20 mouse cellular contexts compared by ENCODE assay signal in genomic region chr7:125038840-125039239, GRCm38 (mm10).
DNase-seq lines count a peak whose midpoint lies in the region; ATAC-seq and TF ChIP-seq lines count a peak whose summit lies in the region.
"Had no signal": no experiment of that assay in that cellular context is flagged by ENCODE, and none has a peak within 500 bp of the region (broad histone marks: within the 10 kb centered on the region; RNA-seq: fewer than 3 reads in every experiment).

No protein-coding gene starts in this region.

- no peaks in the 10 kb centered on the region for H3K9me3 ChIP-seq in hindbrain, embryonic 10.5 days
- no peaks in the 10 kb centered on the region for H3K9me3 ChIP-seq in hindbrain, embryonic 14.5 days (ENCODE audit: control insufficient read depth, low read length)
- H3K9me3 ChIP-seq in hindbrain, embryonic 15.5 days: no peaks in the 10 kb centered on the region
- no peaks in the 10 kb centered on the region for H3K9me3 ChIP-seq in intestine, embryonic 16.5 days (ENCODE audit: control insufficient read depth, low read length)
- H3K9me3 ChIP-seq: embryonic facial prominence, embryonic 15.5 days; heart, embryonic 10.5 days; liver, embryonic 15.5 days had no signal

- no peak for ATAC-seq in hindbrain, embryonic 14.5 days (ENCODE audit: low FRiP score)
- 0 out of 2 replicates have a peak, but pooled peaks have one; percentile 33 for ATAC-seq in hindbrain, embryonic 15.5 days (ENCODE audit: low FRiP score, low read depth)
- no peak for ATAC-seq in intestine, embryonic 16.5 days
- ATAC-seq: forebrain, embryonic 16.5 days had no signal

- no peak overlapping the region for H3K4me2 ChIP-seq in hindbrain, embryonic 14.5 days (replicated peaks)
- H3K4me2 ChIP-seq in hindbrain, embryonic 15.5 days: no peak overlapping the region
- H3K4me2 ChIP-seq in intestine, embryonic 16.5 days (ENCODE audit: low read depth, low read length): no peak overlapping the region
- H3K4me2 ChIP-seq: embryonic facial prominence, embryonic 15.5 days; limb, embryonic 12.5 days; liver, embryonic 15.5 days had no signal

- TF ChIP-seq POLR2A in brain, embryonic 14.5 days (IDR thresholded peaks at IDR 0.05; ENCODE audit: borderline replicate concordance, extremely low read depth, insufficient read depth, insufficient read length, poor library complexity, severe bottlenecking): no peak

- peak; percentile 10 for DNase-seq in hindbrain, embryonic 10.5 days (ENCODE audit: low spot score)
- no peak for DNase-seq in hindbrain, embryonic 14.5 days (ENCODE audit: low spot score)
- DNase-seq in brain, embryonic 14.5 days (ENCODE audit: low read depth): peak; percentile 63
- peak; percentile 3 for DNase-seq in kidney, postnatal 14 days
- no peak for DNase-seq in heart, adult 18-20 months
- no peak for DNase-seq in right cerebral cortex, postnatal 10 days (ENCODE audit: low spot score in 2 of 2)
- DNase-seq: cerebellum, adult 8-10 months; gastrocnemius, postnatal 10 days; heart, postnatal 36 days; layer of hippocampus, postnatal 36 days; lung, postnatal 36 days; spleen, adult 18-20 months had no signal

- H3K9ac ChIP-seq in hindbrain, embryonic 14.5 days: no peak overlapping the region
- H3K9ac ChIP-seq in hindbrain, embryonic 15.5 days: no peak overlapping the region
- H3K9ac ChIP-seq in intestine, embryonic 16.5 days (ENCODE audit: low read depth, low read length): no peak overlapping the region
- H3K9ac ChIP-seq: embryonic facial prominence, embryonic 15.5 days; limb, embryonic 12.5 days; liver, embryonic 15.5 days had no signal

- no peaks in the 10 kb centered on the region for H3K27me3 ChIP-seq in hindbrain, embryonic 10.5 days (ENCODE audit: insufficient read depth, poor library complexity, severe bottlenecking)
- no peaks in the 10 kb centered on the region for H3K27me3 ChIP-seq in hindbrain, embryonic 14.5 days (ENCODE audit: control insufficient read depth, insufficient read depth, low read length)
- no peaks in the 10 kb centered on the region for H3K27me3 ChIP-seq in hindbrain, embryonic 15.5 days
- no peaks in the 10 kb centered on the region for H3K27me3 ChIP-seq in intestine, embryonic 16.5 days (replicated peaks; ENCODE audit: control insufficient read depth, insufficient read depth, low read length)
- H3K27me3 ChIP-seq: embryonic facial prominence, embryonic 15.5 days; liver, embryonic 15.5 days had no signal

- TF ChIP-seq CTCF in brain, embryonic 14.5 days (IDR thresholded peaks at IDR 0.05; ENCODE audit: borderline replicate concordance, extremely low read depth, insufficient read depth, insufficient read length): no peak

- no peak overlapping the region for H3K4me3 ChIP-seq in hindbrain, embryonic 10.5 days
- no peak overlapping the region for H3K4me3 ChIP-seq in hindbrain, embryonic 14.5 days (replicated peaks; ENCODE audit: low read length)
- H3K4me3 ChIP-seq in hindbrain, embryonic 15.5 days: no peak overlapping the region
- no peak overlapping the region for H3K4me3 ChIP-seq in intestine, embryonic 16.5 days (ENCODE audit: low read length)
- H3K4me3 ChIP-seq: embryonic facial prominence, embryonic 15.5 days; heart, embryonic 10.5 days; limb, embryonic 12.5 days; liver, embryonic 15.5 days had no signal

- WGBS in hindbrain, embryonic 10.5 days: 57% methylated on average over 4 of the region's 4 CpGs
- 40% methylated on average over 4 of the region's 4 CpGs for WGBS in hindbrain, embryonic 14.5 days
- WGBS in hindbrain, embryonic 15.5 days: 31% methylated on average over 4 of the region's 4 CpGs
- 81% methylated on average over 4 of the region's 4 CpGs for WGBS in intestine, embryonic 16.5 days

- no peaks in the 10 kb centered on the region for H3K36me3 ChIP-seq in hindbrain, embryonic 10.5 days
- H3K36me3 ChIP-seq in hindbrain, embryonic 14.5 days (replicated peaks; ENCODE audit: control insufficient read depth, insufficient read depth): no peaks in the 10 kb centered on the region
- no peaks in the 10 kb centered on the region for H3K36me3 ChIP-seq in hindbrain, embryonic 15.5 days
- H3K36me3 ChIP-seq in intestine, embryonic 16.5 days (ENCODE audit: control insufficient read depth, insufficient read depth, low read length): no peaks in the 10 kb centered on the region
- H3K36me3 ChIP-seq: embryonic facial prominence, embryonic 15.5 days; heart, embryonic 10.5 days; limb, embryonic 12.5 days; liver, embryonic 15.5 days had no signal

- peak overlapping the region; percentile 64 for H3K27ac ChIP-seq in hindbrain, embryonic 10.5 days
- H3K27ac ChIP-seq in hindbrain, embryonic 14.5 days: no peak overlapping the region
- no peak overlapping the region for H3K27ac ChIP-seq in hindbrain, embryonic 15.5 days (replicated peaks)
- H3K27ac ChIP-seq in intestine, embryonic 16.5 days (ENCODE audit: low read length): no peak overlapping the region
- H3K27ac ChIP-seq: embryonic facial prominence, embryonic 15.5 days; heart, embryonic 10.5 days; limb, embryonic 12.5 days; liver, embryonic 15.5 days; stomach, postnatal 0 days had no signal

- peaks cover 34% of the 10 kb centered on the region for H3K4me1 ChIP-seq in hindbrain, embryonic 10.5 days (replicated peaks)
- peaks cover 20% of the 10 kb centered on the region for H3K4me1 ChIP-seq in hindbrain, embryonic 14.5 days (replicated peaks; ENCODE audit: control insufficient read depth, insufficient read depth, low read length)
- peaks cover 18% of the 10 kb centered on the region; the same call in 1 of the 2 replicates for H3K4me1 ChIP-seq in hindbrain, embryonic 15.5 days (replicated peaks)
- no peaks in the 10 kb centered on the region for H3K4me1 ChIP-seq in intestine, embryonic 16.5 days (ENCODE audit: control insufficient read depth, insufficient read depth, low read length)
- H3K4me1 ChIP-seq: embryonic facial prominence, embryonic 15.5 days; heart, embryonic 10.5 days; liver, embryonic 15.5 days had no signal

Comparison
In these comparisons a context has a peak if more than half of its experiments do, and no peak if none do; other contexts are left out.
1. DNase-seq: peak in hindbrain, embryonic 10.5 days (single experiment), brain, embryonic 14.5 days (single experiment) and kidney, postnatal 14 days (single experiment); none in hindbrain, embryonic 14.5 days (single experiment), heart, adult 18-20 months (0 of 2) and right cerebral cortex, postnatal 10 days (0 of 2).